Mouse (Mus musculus): ENCODE results near the gene Pard3b. TPM values are rescaled to one million over a fixed set of nuclear protein-coding genes. Genes with fewer than 3 reads are reported as not detected.

The Pard3b gene
- polyA plus RNA-seq, 1 experiment = 0.71 TPM

DNA sequence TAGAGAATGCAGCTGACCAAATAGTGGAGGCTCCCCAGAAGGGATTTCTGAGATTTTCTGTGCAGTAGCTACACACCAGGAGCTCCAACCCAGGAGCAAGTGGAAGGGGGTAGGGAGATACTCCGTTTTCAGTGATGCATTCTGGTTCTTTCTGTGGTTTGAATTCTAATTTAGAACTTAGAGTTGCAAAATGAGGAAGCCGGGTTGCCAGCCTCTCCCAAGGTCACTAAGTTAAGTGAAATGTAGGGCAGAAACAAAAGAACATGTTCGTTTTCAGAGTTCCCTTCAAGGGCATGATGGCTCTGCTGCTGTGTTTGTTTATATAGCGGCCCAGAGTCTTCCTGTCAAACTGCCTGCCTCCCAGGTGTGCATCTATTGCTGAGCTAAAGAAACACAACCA is 754.2 kb downstream of the Pard3b start:
- no peak overlapping the region for H3K4me3 ChIP-seq (ENCODE audit: control insufficient read depth, insufficient read depth, low read length)
- TF ChIP-seq POLR2A (IDR thresholded peaks at IDR 0.05; ENCODE audit: control insufficient read depth, extremely low read depth, insufficient read depth, low read length, poor library complexity) (no peak), CTCF (IDR thresholded peaks at IDR 0.05; ENCODE audit: borderline replicate concordance, control insufficient read depth, extremely low read depth, insufficient read depth, low read length, poor library complexity) (no peak)
- no peaks in the 10 kb centered on the region for H3K27me3 ChIP-seq (ENCODE audit: control insufficient read depth, insufficient read depth, low read length)
- WGBS = 16% methylated on average over 4 of the region's 4 CpGs
- no peaks in the 10 kb centered on the region for H3K4me1 ChIP-seq (replicated peaks; ENCODE audit: control insufficient read depth, insufficient read depth, low read length)
- DNase-seq = no peak
- H3K27ac ChIP-seq (ENCODE audit: control insufficient read depth, insufficient read depth, low read length) = no peak overlapping the region
- no peaks in the 10 kb centered on the region for H3K36me3 ChIP-seq (ENCODE audit: control insufficient read depth, insufficient read depth, low read length)

DNA sequence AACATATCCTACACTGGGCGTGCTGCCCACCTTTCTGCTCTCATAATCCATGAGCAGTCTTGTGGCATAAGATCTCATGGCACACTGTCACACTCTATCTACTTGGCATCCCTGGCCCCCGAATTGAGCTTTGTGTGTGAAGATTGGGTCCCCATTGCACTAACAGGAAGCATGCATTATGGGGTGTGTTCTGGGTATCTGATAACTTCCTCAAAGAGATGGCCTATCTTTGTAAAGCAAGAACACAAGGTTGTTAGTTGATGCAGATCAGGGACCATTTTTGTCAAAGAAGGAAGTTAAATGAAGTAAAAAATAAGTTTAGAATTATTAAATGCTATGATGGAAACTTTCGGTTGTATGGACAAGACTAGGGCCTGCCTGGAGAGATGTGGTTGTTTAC is 755.9 kb downstream of the Pard3b start:
- TF ChIP-seq CTCF (IDR thresholded peaks at IDR 0.05; ENCODE audit: borderline replicate concordance, control insufficient read depth, extremely low read depth, insufficient read depth, low read length, poor library complexity) = no peak
- no peak for TF ChIP-seq POLR2A (IDR thresholded peaks at IDR 0.05; ENCODE audit: control insufficient read depth, extremely low read depth, insufficient read depth, low read length, poor library complexity)
- H3K27ac ChIP-seq (ENCODE audit: control insufficient read depth, insufficient read depth, low read length) = no peak overlapping the region
- DNase-seq = no peak
- WGBS = 78% methylated on average over 3 of the region's 3 CpGs
- H3K4me3 ChIP-seq (ENCODE audit: control insufficient read depth, insufficient read depth, low read length) = no peak overlapping the region
- H3K4me1 ChIP-seq (replicated peaks; ENCODE audit: control insufficient read depth, insufficient read depth, low read length) = no peaks in the 10 kb centered on the region
- no peaks in the 10 kb centered on the region for H3K27me3 ChIP-seq (ENCODE audit: control insufficient read depth, insufficient read depth, low read length)
- H3K36me3 ChIP-seq (ENCODE audit: control insufficient read depth, insufficient read depth, low read length) = no peaks in the 10 kb centered on the region

DNA sequence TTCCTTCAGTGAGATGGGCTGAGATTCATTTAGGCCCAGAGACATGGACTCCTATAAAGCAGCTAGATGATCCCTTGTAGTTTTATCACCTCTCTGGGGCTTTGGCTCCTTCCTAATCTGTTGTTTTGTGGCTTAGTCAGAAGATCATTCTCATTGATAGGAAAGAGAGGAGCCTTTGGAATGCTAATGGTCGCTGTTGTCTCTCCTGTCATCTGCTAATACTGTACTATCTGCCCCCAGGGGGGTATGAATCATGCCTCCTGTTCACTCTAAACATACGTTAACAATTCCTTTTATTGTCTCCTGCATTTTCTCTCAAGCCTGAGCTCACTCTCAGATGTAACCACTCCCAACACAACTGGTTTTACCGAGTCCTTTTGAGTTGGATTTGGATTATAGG is 759.6 kb downstream of the Pard3b start:
- Histone ChIP-seq H3K27me3 (ENCODE audit: control insufficient read depth, insufficient read depth, low read length) (no peaks in the 10 kb centered on the region), H3K36me3 (ENCODE audit: control insufficient read depth, insufficient read depth, low read length) (no peaks in the 10 kb centered on the region), H3K4me1 (replicated peaks; ENCODE audit: control insufficient read depth, insufficient read depth, low read length) (no peaks in the 10 kb centered on the region), H3K4me3 (ENCODE audit: control insufficient read depth, insufficient read depth, low read length) (no peak overlapping the region), H3K27ac (ENCODE audit: control insufficient read depth, insufficient read depth, low read length) (no peak overlapping the region; the same call in 1 of the 2 replicates)
- DNase-seq = no peak
- no peak for TF ChIP-seq POLR2A (IDR thresholded peaks at IDR 0.05; ENCODE audit: control insufficient read depth, extremely low read depth, insufficient read depth, low read length, poor library complexity)
- TF ChIP-seq CTCF (IDR thresholded peaks at IDR 0.05; ENCODE audit: borderline replicate concordance, control insufficient read depth, extremely low read depth, insufficient read depth, low read length, poor library complexity) = no peak
- 72% methylated on average over 3 of the region's 3 CpGs for WGBS

DNA sequence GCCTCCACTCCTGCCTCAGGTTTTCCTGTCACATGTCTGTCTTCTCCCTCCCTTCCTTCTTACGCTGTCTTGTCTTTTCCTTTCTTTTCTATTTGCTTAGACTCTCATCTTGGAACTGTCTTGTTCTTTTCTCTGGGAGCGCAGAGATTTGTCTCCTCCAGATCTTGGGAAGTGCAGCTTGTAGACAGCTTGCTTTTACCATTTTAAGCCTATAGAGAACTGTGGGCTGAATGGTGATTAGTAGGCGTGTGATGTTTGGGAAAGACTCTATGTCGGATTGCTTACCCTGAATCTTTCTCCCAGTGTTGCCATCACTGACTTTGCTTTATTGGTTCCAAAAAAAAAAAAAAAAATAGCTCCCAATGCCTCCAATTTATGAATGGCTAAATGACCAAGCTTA is 760.1 kb downstream of the Pard3b start:
- H3K36me3 ChIP-seq (ENCODE audit: control insufficient read depth, insufficient read depth, low read length) = no peaks in the 10 kb centered on the region
- TF ChIP-seq POLR2A (IDR thresholded peaks at IDR 0.05; ENCODE audit: control insufficient read depth, extremely low read depth, insufficient read depth, low read length, poor library complexity) (no peak), CTCF (IDR thresholded peaks at IDR 0.05; ENCODE audit: borderline replicate concordance, control insufficient read depth, extremely low read depth, insufficient read depth, low read length, poor library complexity) (no peak)
- H3K4me1 ChIP-seq (replicated peaks; ENCODE audit: control insufficient read depth, insufficient read depth, low read length) = no peaks in the 10 kb centered on the region
- no peak for DNase-seq
- no peaks in the 10 kb centered on the region for H3K27me3 ChIP-seq (ENCODE audit: control insufficient read depth, insufficient read depth, low read length)
- WGBS = 94% methylated on average over 4 of the region's 4 CpGs
- H3K27ac ChIP-seq (ENCODE audit: control insufficient read depth, insufficient read depth, low read length) = no peak overlapping the region
- H3K4me3 ChIP-seq (ENCODE audit: control insufficient read depth, insufficient read depth, low read length) = no peak overlapping the region

DNA sequence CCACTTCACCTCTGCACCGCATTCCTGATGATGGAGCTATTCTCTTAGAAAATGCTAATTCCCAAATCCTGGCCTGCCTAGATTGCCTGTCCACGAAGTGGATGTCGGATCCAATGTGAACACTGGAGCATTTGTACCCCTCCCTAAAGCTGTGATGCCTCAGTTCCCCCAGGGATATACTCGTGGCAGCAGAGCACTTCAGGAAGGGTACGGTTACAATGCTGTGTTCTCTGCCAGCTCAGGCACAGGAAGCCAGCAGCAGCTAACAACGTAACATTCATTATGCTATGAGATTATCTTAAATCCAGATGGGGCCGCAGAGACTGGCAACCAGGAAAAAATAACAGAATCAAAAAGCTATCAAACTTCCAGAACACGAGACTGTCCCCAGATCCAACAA is 766.4 kb downstream of the Pard3b start:
- H3K27ac ChIP-seq (ENCODE audit: control insufficient read depth, insufficient read depth, low read length) = no peak overlapping the region
- no peaks in the 10 kb centered on the region for H3K27me3 ChIP-seq (ENCODE audit: control insufficient read depth, insufficient read depth, low read length)
- 86% methylated on average over 8 of the region's 8 CpGs for WGBS
- TF ChIP-seq CTCF (IDR thresholded peaks at IDR 0.05; ENCODE audit: borderline replicate concordance, control insufficient read depth, extremely low read depth, insufficient read depth, low read length, poor library complexity) (no peak), POLR2A (IDR thresholded peaks at IDR 0.05; ENCODE audit: control insufficient read depth, extremely low read depth, insufficient read depth, low read length, poor library complexity) (no peak)
- no peaks in the 10 kb centered on the region for H3K4me1 ChIP-seq (replicated peaks; ENCODE audit: control insufficient read depth, insufficient read depth, low read length)
- no peak overlapping the region for H3K4me3 ChIP-seq (ENCODE audit: control insufficient read depth, insufficient read depth, low read length)
- H3K36me3 ChIP-seq (ENCODE audit: control insufficient read depth, insufficient read depth, low read length) = no peaks in the 10 kb centered on the region
- no peak for DNase-seq

DNA sequence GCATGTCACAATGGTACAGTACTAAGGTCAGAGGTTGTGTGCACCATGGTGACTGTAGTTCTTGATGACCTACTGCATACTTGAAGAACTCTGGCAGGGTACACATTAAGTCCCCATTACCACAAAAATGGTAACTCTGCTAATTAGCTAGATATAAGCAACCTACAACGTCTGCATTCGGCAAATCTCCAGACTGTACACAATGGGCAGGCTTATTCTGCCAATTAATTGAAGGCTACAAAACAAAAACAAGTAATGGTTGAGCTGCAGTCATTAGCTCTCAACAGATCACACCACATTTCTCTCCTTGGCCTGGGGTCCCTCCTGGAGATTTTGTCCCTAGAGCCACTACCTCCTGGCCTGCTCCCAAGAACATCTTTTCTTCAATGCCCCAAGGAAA is 772.7 kb downstream of the Pard3b start:
- Histone ChIP-seq H3K36me3 (ENCODE audit: control insufficient read depth, insufficient read depth, low read length) (no peaks in the 10 kb centered on the region), H3K27me3 (ENCODE audit: control insufficient read depth, insufficient read depth, low read length) (no peaks in the 10 kb centered on the region), H3K4me1 (replicated peaks; ENCODE audit: control insufficient read depth, insufficient read depth, low read length) (no peaks in the 10 kb centered on the region), H3K4me3 (ENCODE audit: control insufficient read depth, insufficient read depth, low read length) (no peak overlapping the region), H3K27ac (ENCODE audit: control insufficient read depth, insufficient read depth, low read length) (no peak overlapping the region)
- no peak for DNase-seq
- WGBS = 97% methylated on average over 2 of the region's 2 CpGs
- TF ChIP-seq CTCF (IDR thresholded peaks at IDR 0.05; ENCODE audit: borderline replicate concordance, control insufficient read depth, extremely low read depth, insufficient read depth, low read length, poor library complexity) = no peak
- TF ChIP-seq POLR2A (IDR thresholded peaks at IDR 0.05; ENCODE audit: control insufficient read depth, extremely low read depth, insufficient read depth, low read length, poor library complexity) = no peak

DNA sequence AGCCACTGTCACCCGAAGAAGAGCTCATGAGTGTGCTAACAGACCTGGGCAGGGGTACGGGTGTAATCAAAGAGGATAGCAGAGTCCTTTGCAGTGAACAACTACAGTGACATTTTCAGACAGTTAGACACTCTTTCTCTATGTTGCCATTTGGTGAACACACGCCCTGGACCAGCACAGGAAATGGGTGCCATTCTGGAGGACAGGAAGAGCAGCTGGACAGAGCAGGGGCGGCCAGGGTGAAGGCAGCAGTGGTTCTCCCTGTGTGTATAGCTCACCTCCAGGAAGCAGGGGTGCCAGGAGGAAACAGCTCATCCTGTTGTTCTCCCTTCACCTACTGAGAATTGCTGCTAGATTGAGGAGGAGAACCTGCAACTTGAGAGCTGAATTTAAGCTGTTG is 773.4 kb downstream of the Pard3b start:
- Histone ChIP-seq H3K27ac (ENCODE audit: control insufficient read depth, insufficient read depth, low read length) (no peak overlapping the region), H3K27me3 (ENCODE audit: control insufficient read depth, insufficient read depth, low read length) (no peaks in the 10 kb centered on the region), H3K36me3 (ENCODE audit: control insufficient read depth, insufficient read depth, low read length) (no peaks in the 10 kb centered on the region), H3K4me3 (ENCODE audit: control insufficient read depth, insufficient read depth, low read length) (no peak overlapping the region), H3K4me1 (replicated peaks; ENCODE audit: control insufficient read depth, insufficient read depth, low read length) (no peaks in the 10 kb centered on the region)
- no peak for DNase-seq
- WGBS = 24% methylated on average over 4 of the region's 4 CpGs
- TF ChIP-seq POLR2A (IDR thresholded peaks at IDR 0.05; ENCODE audit: control insufficient read depth, extremely low read depth, insufficient read depth, low read length, poor library complexity) = no peak
- TF ChIP-seq CTCF (IDR thresholded peaks at IDR 0.05; ENCODE audit: borderline replicate concordance, control insufficient read depth, extremely low read depth, insufficient read depth, low read length, poor library complexity) = no peak

All from thymus, adult 2 months (tissue).